20 mouse cellular contexts compared by ENCODE assay signal in the genomic region with DNA sequence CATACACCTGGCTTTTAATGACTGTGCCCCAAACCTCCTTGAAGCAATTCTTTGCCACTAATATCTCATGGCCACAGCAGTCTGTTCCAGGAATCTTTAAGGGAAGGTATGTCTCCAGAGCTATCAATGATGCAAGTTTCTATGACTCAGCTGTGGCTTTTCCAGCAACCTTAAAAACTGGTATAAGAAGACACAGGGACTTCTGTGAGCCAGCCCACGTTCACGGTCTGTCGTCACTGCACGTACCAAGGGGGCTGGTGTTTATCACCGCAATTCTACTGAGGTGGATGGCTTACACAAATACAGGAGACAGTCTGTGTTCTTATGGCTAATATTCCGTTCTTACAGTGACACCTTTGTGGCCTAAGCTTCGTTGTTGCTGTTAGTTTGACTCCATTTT.
DNase-seq lines count a peak whose midpoint lies in the region; TF ChIP-seq lines count a peak whose summit lies in the region.
"Had no signal": no experiment of that assay in that cellular context is flagged by ENCODE, and none has a peak within 500 bp of the region (broad histone marks: within the 10 kb centered on the region; RNA-seq: fewer than 3 reads in every experiment).

No protein-coding gene starts in this region.

- WGBS in heart, embryonic 10.5 days, result 67% methylated on average over 7 of the region's 7 CpGs
- WGBS in cerebellum, adult 2 months, result 89% methylated on average over 7 of the region's 7 CpGs

- no peak overlapping the region for H3K4me3 ChIP-seq in heart, embryonic 10.5 days
- H3K4me3 ChIP-seq in cerebellum, adult 2 months (replicated peaks; ENCODE audit: insufficient read depth, low read depth, low read length), result no peak overlapping the region
- H3K4me3 ChIP-seq: embryonic facial prominence, embryonic 13.5 days; forebrain, embryonic 12.5 days; heart, adult 2 months; heart, embryonic 13.5 days; hindbrain, embryonic 12.5 days had no signal

- no peaks in the 10 kb centered on the region for H3K36me3 ChIP-seq in heart, embryonic 10.5 days
- H3K36me3 ChIP-seq: embryonic facial prominence, embryonic 13.5 days; forebrain, embryonic 12.5 days; G1E; heart, embryonic 13.5 days; hindbrain, embryonic 12.5 days had no signal

- H3K27ac ChIP-seq in heart, embryonic 10.5 days, result no peak overlapping the region
- H3K27ac ChIP-seq in cerebellum, adult 2 months (ENCODE audit: insufficient read depth, low read length), result no peak overlapping the region
- H3K27ac ChIP-seq: embryonic facial prominence, embryonic 13.5 days; forebrain, embryonic 12.5 days; heart, adult 2 months; heart, embryonic 13.5 days; hindbrain, embryonic 12.5 days had no signal

- TF ChIP-seq POLR2A in cerebellum, adult 2 months (IDR thresholded peaks at IDR 0.05; ENCODE audit: borderline replicate concordance, insufficient read depth, low read length), result no peak

- H3K27me3 ChIP-seq in heart, embryonic 10.5 days (ENCODE audit: insufficient read depth, poor library complexity, severe bottlenecking), result no peaks in the 10 kb centered on the region
- no peaks in the 10 kb centered on the region for H3K27me3 ChIP-seq in cerebellum, adult 2 months (ENCODE audit: control insufficient read depth, insufficient read depth, low read length)
- H3K27me3 ChIP-seq: heart, embryonic 13.5 days had no signal

- H3K9me3 ChIP-seq in heart, embryonic 10.5 days, result no peaks in the 10 kb centered on the region
- H3K9me3 ChIP-seq: embryonic facial prominence, embryonic 13.5 days; forebrain, embryonic 12.5 days; heart, embryonic 13.5 days; hindbrain, embryonic 12.5 days had no signal

- TF ChIP-seq CTCF in cerebellum, adult 2 months (IDR thresholded peaks at IDR 0.05; ENCODE audit: borderline replicate concordance, insufficient read depth, low read depth, low read length), result no peak

- intact Hi-C loops in heart, postnatal 36 days (cut with DNase I), result no loop called here

- no peaks in the 10 kb centered on the region for H3K4me1 ChIP-seq in heart, embryonic 10.5 days
- H3K4me1 ChIP-seq in cerebellum, adult 2 months (ENCODE audit: control insufficient read depth, insufficient read depth, low read length), result no peaks in the 10 kb centered on the region
- H3K4me1 ChIP-seq: embryonic facial prominence, embryonic 13.5 days; heart, embryonic 13.5 days had no signal

- DNase-seq in heart, embryonic 10.5 days (ENCODE audit: low spot score), result peak; percentile 24
- DNase-seq in heart, postnatal 36 days, result no peak
- DNase-seq in right cerebral cortex, adult 2 months (ENCODE audit: low spot score in 2 of 2), result peak; percentile 27 to 40
- DNase-seq in right cerebral cortex, postnatal 14 days, result no peak
- peak; percentile 68 for DNase-seq in brain, adult 2 months (ENCODE audit: low read depth, low spot score)
- no peak for DNase-seq in cerebellum, postnatal 36 days
- DNase-seq in cerebellum, adult 2 months, result no peak
- DNase-seq: adrenal gland, postnatal 14 days; B cell, adult 2 months; cerebellum, adult 11 months; cerebellum, adult 9-10 months; cerebellum, postnatal 25 days; gastrocnemius, postnatal 10 days; heart, adult 2 months; heart, postnatal 4 days had no signal

Comparison
In these comparisons a context has a peak if more than half of its experiments do, and no peak if none do; other contexts are left out.
1. DNase-seq: peak in heart, embryonic 10.5 days (single experiment), right cerebral cortex, adult 2 months (2 of 2) and brain, adult 2 months (single experiment); none in heart, postnatal 36 days (0 of 2), right cerebral cortex, postnatal 14 days (single experiment), cerebellum, postnatal 36 days (0 of 2) and cerebellum, adult 2 months (0 of 2).